Mouse (Mus musculus) layer of hippocampus, adult 8-10 months (tissue): ENCODE data around the gene Otud1. TPM values are rescaled to one million over a fixed set of nuclear protein-coding genes. Genes with fewer than 3 reads are reported as not detected.

Experiments
- DNase-seq, 2 experiments: peaks; one replicate each; pipeline ENCODE4 v3.0.0; 2022; ENCODE audit warnings: low spot score in 2 of 2
- total RNA-seq, 4 experiments: library from RNA; stranded (reverse); gene quantifications; 2 replicates each; pipeline ENCODE4 v1.2.4; 2022

The Otud1 gene
- total RNA-seq, 4 experiments from 2014 or later: 12.7 to 15.4 (median 13.6) TPM

- no peak for DNase-seq
Observed at GRCm38 (mm10) chr2:19670851-19671688, 13.5 kb downstream of the Otud1 start.

DNA sequence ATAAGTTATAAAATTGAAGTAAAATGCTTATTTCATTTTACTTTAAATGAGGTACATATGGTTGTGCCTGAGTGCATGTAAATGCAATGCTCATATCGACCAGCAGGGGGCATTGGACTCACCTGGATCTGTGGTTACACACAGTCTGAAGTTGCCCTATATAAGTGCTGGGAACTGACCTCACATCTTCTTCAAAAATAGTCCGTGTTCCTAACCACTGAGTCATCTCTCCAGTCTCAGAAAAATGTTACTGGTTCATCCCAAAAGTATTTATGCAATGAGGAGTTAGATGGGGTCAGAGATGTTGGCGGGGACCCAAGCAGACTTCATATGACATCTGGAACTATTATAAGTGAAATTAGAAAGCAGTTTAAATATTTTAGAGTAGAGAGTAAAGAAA is 25.4 kb downstream of the Otud1 start:
- DNase-seq: no peak

GRCm38 (mm10) chr2:19685489-19686147 is 28.1 kb downstream of the Otud1 start:
- DNase-seq: no peak

DNA sequence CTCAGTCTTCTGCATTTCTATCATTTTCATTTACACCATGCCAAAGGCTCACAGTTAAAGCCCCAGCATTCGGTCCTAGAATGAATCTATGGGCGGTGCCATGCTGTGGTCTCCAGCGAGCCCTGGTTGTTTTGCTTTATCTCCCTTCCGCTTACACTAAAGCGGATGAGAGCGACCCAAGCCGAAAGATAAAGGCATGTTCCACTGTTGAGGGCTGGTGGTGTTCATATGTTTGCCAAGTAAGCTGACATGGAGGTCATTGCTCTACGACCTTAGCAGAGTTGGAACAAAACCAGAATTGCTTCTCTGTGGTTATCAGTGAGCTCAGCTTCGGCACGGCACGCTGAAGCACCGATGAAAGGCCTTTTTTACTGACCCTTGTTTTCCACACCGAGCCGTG is 32.5 kb downstream of the Otud1 start:
- no peak for DNase-seq

- DNase-seq: no peak
Observed at GRCm38 (mm10) chr2:19699573-19700295, 42.2 kb downstream of the Otud1 start.

- DNase-seq: no peak
Observed at GRCm38 (mm10) chr2:19701386-19701785, 43.8 kb downstream of the Otud1 start.

DNA sequence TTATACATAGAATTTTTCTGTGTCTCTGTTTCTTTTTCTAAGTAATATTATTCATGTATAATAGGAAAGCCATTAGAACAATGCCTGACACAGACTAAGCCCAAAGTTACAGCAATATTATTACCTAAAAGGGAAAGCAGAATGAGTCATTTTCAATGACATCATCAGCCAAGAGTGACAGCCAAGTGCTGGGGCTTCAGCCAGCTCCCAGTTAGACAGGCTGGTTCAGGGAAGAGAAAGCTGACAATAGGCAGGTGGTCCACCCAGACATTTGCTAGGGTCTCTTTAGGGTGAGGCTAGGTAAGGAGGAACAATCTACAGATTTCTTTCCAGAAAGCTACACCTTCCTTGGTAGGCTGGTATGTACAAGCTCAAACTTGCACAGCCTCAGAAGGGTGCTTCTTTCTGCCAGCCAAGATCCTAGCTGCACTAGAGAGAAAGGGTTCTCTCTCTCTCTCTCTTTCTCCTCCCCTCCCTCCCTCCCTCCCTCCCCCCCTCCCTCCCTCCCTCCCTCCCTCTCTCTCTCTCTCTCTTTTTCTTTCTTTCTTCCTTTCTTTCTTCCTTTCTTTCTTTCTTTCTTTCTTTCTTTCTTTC is 45.6 kb downstream of the Otud1 start:
- peak in 1 of 2 experiments; percentile 28 for DNase-seq

GRCm38 (mm10) chr2:19703670-19704069 is 46.1 kb downstream of the Otud1 start:
- DNase-seq: no peak

- no peak for DNase-seq
Observed at GRCm38 (mm10) chr2:19704272-19704671, 46.7 kb downstream of the Otud1 start.

DNA sequence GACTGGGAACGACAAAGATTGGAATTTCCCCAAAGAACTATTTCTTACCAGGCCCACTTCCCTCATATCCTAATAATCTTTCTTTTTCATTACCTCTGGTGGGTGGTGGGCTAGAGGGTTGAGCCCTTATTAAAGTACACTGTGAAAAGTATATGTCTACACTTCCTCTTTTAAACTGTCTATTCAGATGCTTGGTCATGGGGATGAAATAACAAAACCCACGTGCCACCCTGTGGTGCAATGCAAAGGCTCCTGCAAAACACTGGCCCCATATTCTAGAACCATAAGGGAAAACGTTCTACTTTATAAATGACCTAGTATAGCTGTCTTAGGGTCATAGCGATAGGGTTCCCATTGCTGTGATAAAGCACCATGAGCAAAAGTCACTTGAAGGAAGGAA is 49.3 kb downstream of the Otud1 start:
- DNase-seq: no peak

Other genes with a start within 250 kb of the Otud1 start
- not detected for gene Ptf1a, start 212.1 kb upstream of the Otud1 start, total RNA-seq
- not detected for gene 4921504E06Rik, start 103.8 kb upstream of the Otud1 start, total RNA-seq